Mouse (Mus musculus): ENCODE measurements around the gene Nt5c2. TPM values are rescaled to one million over a fixed set of nuclear protein-coding genes. Genes with fewer than 3 reads are reported as not detected.
A peak's percentile ranks its signal among the peaks of the same experiment; 100 is the strongest.

Gene Nt5c2
- polyA plus RNA-seq, 1 experiment from 2014 or later: 102 TPM

GRCm38 (mm10) chr19:47040720-47041473, 25.9 kb upstream of the Nt5c2 start:
- H3K36me3 ChIP-seq: peaks cover 58% of the 10 kb centered on the region
- H3K9ac ChIP-seq: no peak overlapping the region
- no peaks in the 10 kb centered on the region for H3K27me3 ChIP-seq (replicated peaks)

DNA sequence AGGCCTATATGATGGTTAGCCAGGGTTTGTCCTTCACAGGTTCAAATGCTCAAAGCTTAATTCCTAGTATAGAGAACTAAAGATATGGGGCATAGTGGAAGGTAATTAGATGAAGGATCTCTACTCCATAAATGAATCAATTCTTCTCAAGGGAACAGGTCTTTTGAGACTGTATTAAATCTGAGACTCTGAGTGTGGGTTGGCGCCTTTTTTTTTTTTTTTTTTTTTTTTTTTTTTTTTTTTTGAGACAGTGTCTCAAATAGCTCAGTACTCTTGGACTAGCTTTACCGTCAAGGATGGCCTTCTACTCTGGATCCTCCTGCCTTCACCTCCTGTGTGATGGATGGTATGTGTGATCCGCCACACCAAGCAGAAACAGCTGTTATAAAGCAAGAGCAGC, 21.6 kb upstream of the Nt5c2 start:
- Histone ChIP-seq H3K4me1 (no peaks in the 10 kb centered on the region), H3K4me2 (no peak overlapping the region), H3K36me3 (peaks cover 66% of the 10 kb centered on the region), H3K27ac (replicated peaks) (no peak overlapping the region), H3K27me3 (replicated peaks) (no peaks in the 10 kb centered on the region), H3K9ac (no peak overlapping the region), H3K4me3 (no peak overlapping the region), H3K9me3 (no peaks in the 10 kb centered on the region)
- no peak for ATAC-seq (ENCODE audit: extremely low read depth, insufficient number of reproducible peaks, low FRiP score, low TSS enrichment)
- WGBS: 79% methylated on average over 3 of the region's 3 CpGs

More at GRCm38 (mm10) chr19:47040720-47041473, 25.9 kb upstream of the Nt5c2 start:
- Histone ChIP-seq H3K4me1 (no peaks in the 10 kb centered on the region), H3K27ac (replicated peaks) (no peak overlapping the region), H3K4me3 (no peak overlapping the region), H3K9me3 (no peaks in the 10 kb centered on the region), H3K4me2 (no peak overlapping the region)
- 77% methylated on average over 3 of the region's 3 CpGs for WGBS
- no peak for ATAC-seq (ENCODE audit: extremely low read depth, insufficient number of reproducible peaks, low FRiP score, low TSS enrichment)

DNA sequence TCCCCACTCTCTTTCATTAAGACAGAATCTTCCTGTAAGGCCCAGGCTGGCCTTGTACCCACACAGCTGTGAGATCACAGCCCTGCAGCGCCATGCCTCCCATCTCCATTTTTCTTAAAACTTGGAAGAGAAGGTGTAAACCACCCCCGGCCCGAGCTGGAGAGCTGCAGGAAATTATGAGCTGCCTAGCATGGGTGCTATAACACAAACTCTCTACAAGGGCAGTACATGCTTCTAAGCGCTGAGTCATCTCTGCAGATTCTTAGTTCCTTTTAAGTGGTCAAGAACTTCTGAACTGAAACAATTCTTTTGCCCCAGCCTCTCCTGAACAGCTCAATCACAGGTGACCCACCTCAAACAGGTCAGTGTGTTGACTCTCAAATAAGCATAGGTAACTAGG, 20.0 kb upstream of the Nt5c2 start:
- no peaks in the 10 kb centered on the region for H3K4me1 ChIP-seq
- ATAC-seq (ENCODE audit: extremely low read depth, insufficient number of reproducible peaks, low FRiP score, low TSS enrichment): no peak
- no peak overlapping the region for H3K4me3 ChIP-seq
- H3K4me2 ChIP-seq: no peak overlapping the region
- peaks cover 65% of the 10 kb centered on the region for H3K36me3 ChIP-seq
- H3K9ac ChIP-seq: no peak overlapping the region
- H3K9me3 ChIP-seq: no peaks in the 10 kb centered on the region
- H3K27me3 ChIP-seq (replicated peaks): no peaks in the 10 kb centered on the region
- 83% methylated on average over 4 of the region's 4 CpGs for WGBS
- no peak overlapping the region for H3K27ac ChIP-seq (replicated peaks)

GRCm38 (mm10) chr19:47031770-47032169, 16.8 kb upstream of the Nt5c2 start:
- H3K9me3 ChIP-seq: no peaks in the 10 kb centered on the region
- H3K4me1 ChIP-seq: no peaks in the 10 kb centered on the region
- H3K27me3 ChIP-seq (replicated peaks): no peaks in the 10 kb centered on the region
- H3K36me3 ChIP-seq: peaks cover 38% of the 10 kb centered on the region
- H3K4me2 ChIP-seq: no peak overlapping the region
- ATAC-seq (ENCODE audit: extremely low read depth, insufficient number of reproducible peaks, low FRiP score, low TSS enrichment): no peak
- no peak overlapping the region for H3K27ac ChIP-seq (replicated peaks)
- no peak overlapping the region for H3K9ac ChIP-seq
- no peak overlapping the region for H3K4me3 ChIP-seq
- 88% methylated on average over 6 of the region's 6 CpGs for WGBS

GRCm38 (mm10) chr19:47029796-47030195, 14.8 kb upstream of the Nt5c2 start:
- Histone ChIP-seq H3K4me3 (no peak overlapping the region), H3K27ac (replicated peaks) (no peak overlapping the region), H3K4me2 (no peak overlapping the region), H3K27me3 (replicated peaks) (no peaks in the 10 kb centered on the region), H3K9ac (no peak overlapping the region), H3K9me3 (no peaks in the 10 kb centered on the region), H3K4me1 (peaks cover 8% of the 10 kb centered on the region), H3K36me3 (peaks cover 20% of the 10 kb centered on the region)
- no peak for ATAC-seq (ENCODE audit: extremely low read depth, insufficient number of reproducible peaks, low FRiP score, low TSS enrichment)
- WGBS: 82% methylated on average over 9 of the region's 9 CpGs

GRCm38 (mm10) chr19:47026513-47026912, 11.6 kb upstream of the Nt5c2 start:
- H3K9me3 ChIP-seq: no peaks in the 10 kb centered on the region
- no peak overlapping the region for H3K4me3 ChIP-seq
- H3K4me1 ChIP-seq: peaks cover 9% of the 10 kb centered on the region
- H3K36me3 ChIP-seq: no peaks in the 10 kb centered on the region
- no peak overlapping the region for H3K9ac ChIP-seq
- 81% methylated on average over 4 of the region's 4 CpGs for WGBS
- no peak for ATAC-seq (ENCODE audit: extremely low read depth, insufficient number of reproducible peaks, low FRiP score, low TSS enrichment)
- no peak overlapping the region for H3K4me2 ChIP-seq
- no peak overlapping the region for H3K27ac ChIP-seq (replicated peaks)
- H3K27me3 ChIP-seq (replicated peaks): peaks cover 6% of the 10 kb centered on the region

DNA sequence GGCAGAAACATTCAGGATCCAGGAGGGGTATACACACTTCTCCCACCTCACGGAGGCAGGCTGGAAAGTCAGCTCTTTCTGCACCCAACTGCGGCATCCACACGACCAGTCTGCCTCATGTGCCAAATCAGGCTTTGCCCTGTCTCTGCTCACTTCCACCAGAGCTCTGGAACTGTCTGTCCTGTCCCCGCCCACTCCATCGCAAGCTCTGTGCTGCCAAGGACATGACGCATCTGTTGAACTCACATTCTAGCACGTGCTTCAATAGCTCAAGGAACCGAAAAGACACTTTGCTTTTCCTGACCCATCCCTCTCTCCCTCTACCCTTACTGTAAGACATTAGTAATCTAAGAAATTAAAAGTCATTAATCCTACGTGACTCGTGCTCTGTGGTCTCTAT, 10.0 kb upstream of the Nt5c2 start:
- 0 out of 2 replicates have a peak overlapping the region, but pooled peaks have one; percentile 1 for H3K4me2 ChIP-seq
- H3K9me3 ChIP-seq: no peaks in the 10 kb centered on the region
- WGBS: 50% methylated on average over 10 of the region's 10 CpGs
- no peaks in the 10 kb centered on the region for H3K36me3 ChIP-seq
- no peak overlapping the region for H3K4me3 ChIP-seq
- no peak for ATAC-seq (ENCODE audit: extremely low read depth, insufficient number of reproducible peaks, low FRiP score, low TSS enrichment)
- peaks cover 9% of the 10 kb centered on the region for H3K27me3 ChIP-seq (replicated peaks)
- H3K9ac ChIP-seq: no peak overlapping the region
- H3K4me1 ChIP-seq: peaks cover 9% of the 10 kb centered on the region
- H3K27ac ChIP-seq (replicated peaks): no peak overlapping the region

DNA sequence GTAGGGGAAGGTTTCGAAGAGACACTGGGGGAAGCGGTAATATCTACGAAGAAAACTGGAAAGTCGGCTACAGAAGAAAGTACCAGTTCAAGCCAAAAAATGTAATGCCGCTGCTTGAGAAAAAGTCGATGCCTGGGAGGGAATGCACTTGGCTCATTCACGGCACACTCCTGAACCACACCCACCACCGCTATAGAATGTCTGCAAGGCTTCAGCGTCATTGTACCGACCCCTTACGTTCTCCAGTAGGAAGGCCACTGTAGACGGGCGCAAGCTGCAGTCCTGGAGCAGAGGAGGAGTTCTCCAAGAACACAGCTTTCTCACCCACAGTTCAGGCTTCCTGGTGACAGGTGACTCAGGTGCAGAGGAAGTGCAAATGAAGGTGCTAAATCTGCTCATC, 8.6 kb upstream of the Nt5c2 start:
- no peak for ATAC-seq (ENCODE audit: extremely low read depth, insufficient number of reproducible peaks, low FRiP score, low TSS enrichment)
- Histone ChIP-seq H3K4me1 (peaks cover 9% of the 10 kb centered on the region), H3K9ac (no peak overlapping the region), H3K27ac (replicated peaks) (no peak overlapping the region), H3K4me3 (no peak overlapping the region), H3K9me3 (no peaks in the 10 kb centered on the region), H3K36me3 (no peaks in the 10 kb centered on the region), H3K27me3 (replicated peaks) (peaks cover 23% of the 10 kb centered on the region), H3K4me2 (no peak overlapping the region)
- WGBS: 75% methylated on average over 13 of the region's 13 CpGs

DNA sequence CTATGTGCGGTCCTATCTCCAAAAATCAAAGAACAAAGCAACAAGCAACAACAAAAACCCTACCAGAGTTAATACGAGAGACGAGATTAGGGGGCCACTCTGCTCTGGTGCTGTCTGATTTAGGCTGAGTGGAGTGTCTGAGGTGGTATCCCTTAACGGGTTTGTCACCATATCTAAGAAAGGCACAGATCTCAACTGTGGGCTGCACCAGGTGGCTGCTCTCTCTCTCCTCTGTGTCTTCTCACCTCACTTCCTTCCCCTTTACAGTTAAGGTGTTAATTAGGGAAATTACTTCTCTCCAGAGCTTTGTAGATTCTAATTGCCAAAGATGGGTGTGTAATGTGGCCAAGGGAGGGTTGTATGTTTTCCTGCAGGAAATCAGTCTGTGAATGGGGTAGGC, 7.8 kb upstream of the Nt5c2 start:
- Histone ChIP-seq H3K9ac (no peak overlapping the region), H3K27me3 (replicated peaks) (peaks cover 32% of the 10 kb centered on the region), H3K9me3 (no peaks in the 10 kb centered on the region), H3K36me3 (no peaks in the 10 kb centered on the region), H3K4me3 (no peak overlapping the region), H3K27ac (replicated peaks) (no peak overlapping the region), H3K4me1 (peaks cover 9% of the 10 kb centered on the region), H3K4me2 (no peak overlapping the region)
- 68% methylated on average over 4 of the region's 4 CpGs for WGBS
- ATAC-seq (ENCODE audit: extremely low read depth, insufficient number of reproducible peaks, low FRiP score, low TSS enrichment): no peak

GRCm38 (mm10) chr19:47019326-47019725, 4.4 kb upstream of the Nt5c2 start:
- H3K27ac ChIP-seq (replicated peaks): no peak overlapping the region
- no peaks in the 10 kb centered on the region for H3K9me3 ChIP-seq
- no peaks in the 10 kb centered on the region for H3K36me3 ChIP-seq
- H3K4me3 ChIP-seq: no peak overlapping the region
- H3K9ac ChIP-seq: no peak overlapping the region
- no peak for ATAC-seq (ENCODE audit: extremely low read depth, insufficient number of reproducible peaks, low FRiP score, low TSS enrichment)
- peaks cover 13% of the 10 kb centered on the region for H3K4me1 ChIP-seq
- peaks cover 62% of the 10 kb centered on the region for H3K27me3 ChIP-seq (replicated peaks)
- no peak overlapping the region for H3K4me2 ChIP-seq
- WGBS: 28% methylated on average over 6 of the region's 6 CpGs

- Histone ChIP-seq H3K4me1 (peaks cover 16% of the 10 kb centered on the region), H3K27ac (replicated peaks) (no peak overlapping the region), H3K4me3 (no peak overlapping the region), H3K36me3 (no peaks in the 10 kb centered on the region), H3K9me3 (no peaks in the 10 kb centered on the region), H3K9ac (no peak overlapping the region), H3K4me2 (no peak overlapping the region), H3K27me3 (replicated peaks) (peaks cover 67% of the 10 kb centered on the region)
- ATAC-seq (ENCODE audit: extremely low read depth, insufficient number of reproducible peaks, low FRiP score, low TSS enrichment): no peak
- 47% methylated on average over 2 of the region's 2 CpGs for WGBS
Observed at GRCm38 (mm10) chr19:47018330-47018729, 3.4 kb upstream of the Nt5c2 start.

- Histone ChIP-seq H3K27ac (replicated peaks) (no peak overlapping the region), H3K9ac (no peak overlapping the region), H3K4me2 (no peak overlapping the region), H3K4me1 (peaks cover 16% of the 10 kb centered on the region), H3K9me3 (no peaks in the 10 kb centered on the region), H3K27me3 (replicated peaks) (peaks cover 72% of the 10 kb centered on the region), H3K4me3 (no peak overlapping the region), H3K36me3 (no peaks in the 10 kb centered on the region)
- no peak for ATAC-seq (ENCODE audit: extremely low read depth, insufficient number of reproducible peaks, low FRiP score, low TSS enrichment)
- WGBS: 11% methylated on average over 3 of the region's 3 CpGs
Observed at GRCm38 (mm10) chr19:47017831-47018230, 2.9 kb upstream of the Nt5c2 start.
